In the genomic region with DNA sequence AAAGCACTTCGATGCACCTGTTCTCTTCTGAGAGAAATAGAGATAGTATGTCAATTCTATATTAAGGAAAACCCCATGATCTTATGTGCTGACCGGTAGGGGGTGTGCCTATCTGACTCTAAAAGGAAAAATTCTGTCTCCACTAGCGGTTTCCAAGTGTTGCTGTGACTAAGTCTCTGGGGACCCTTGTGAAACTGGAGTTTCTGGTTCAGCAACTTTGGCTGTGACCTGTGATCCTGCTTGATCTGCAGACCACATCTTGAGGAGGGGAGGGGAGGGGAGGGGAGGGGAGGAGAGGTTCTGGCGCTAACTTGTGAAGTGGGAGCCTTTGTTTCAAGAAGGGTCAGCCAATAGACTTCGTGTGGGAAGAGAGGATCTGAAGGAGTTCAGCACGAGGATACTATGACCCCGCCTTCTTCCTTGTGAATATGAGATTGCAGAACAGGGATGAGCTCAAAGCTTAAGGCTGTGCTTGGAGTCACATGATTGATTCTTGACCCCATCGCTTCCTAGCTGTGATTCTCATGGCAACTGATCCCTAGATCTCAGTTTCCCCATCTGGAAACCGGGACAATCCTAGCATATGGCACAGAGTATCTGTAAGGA, we compare ENCODE assay signal across 13 mouse cellular contexts.
DNase-seq lines count a peak whose midpoint lies in the region.
"Had no signal": no experiment of that assay in that cellular context is flagged by ENCODE, and none has a peak within 500 bp of the region (broad histone marks: within the 10 kb centered on the region; RNA-seq: fewer than 3 reads in every experiment).

No protein-coding gene starts in this region.

- no peaks in the 10 kb centered on the region for H3K27me3 ChIP-seq in heart, embryonic 10.5 days (ENCODE audit: insufficient read depth, poor library complexity, severe bottlenecking)
- H3K27me3 ChIP-seq: embryonic facial prominence, embryonic 15.5 days; hindbrain, embryonic 12.5 days; limb, embryonic 12.5 days had no signal

- no peaks in the 10 kb centered on the region for H3K36me3 ChIP-seq in heart, embryonic 10.5 days
- H3K36me3 ChIP-seq: embryonic facial prominence, embryonic 15.5 days; hindbrain, embryonic 12.5 days; limb, embryonic 12.5 days had no signal

- no peaks in the 10 kb centered on the region for H3K9me3 ChIP-seq in heart, embryonic 10.5 days
- H3K9me3 ChIP-seq: embryonic facial prominence, embryonic 15.5 days; hindbrain, embryonic 12.5 days; limb, embryonic 12.5 days had no signal

- intact Hi-C loops in gastrocnemius, postnatal 36 days (cut with DNase I): loop anchor here (10.0 kb wide), 1 partner anchor 759 kb away; no protein-coding TSS in a partner anchor

- DNase-seq in heart, embryonic 10.5 days (ENCODE audit: low spot score): no peak
- DNase-seq in heart, adult 8-10 months (ENCODE audit: low spot score): no peak
- peak; percentile 29 to 47 for DNase-seq in urinary bladder, postnatal 36 days (ENCODE audit: low spot score in 2 of 2)
- no peak for DNase-seq in urinary bladder, postnatal 4 days (ENCODE audit: low spot score in 2 of 2)
- DNase-seq in lung, postnatal 10 days: peak; percentile 63
- DNase-seq in cerebellum, postnatal 25 days: no peak
- DNase-seq in layer of hippocampus, adult 9-10 months (ENCODE audit: low spot score): no peak
- DNase-seq in gastrocnemius, postnatal 36 days: no peak
- DNase-seq: forebrain, postnatal 0 days; retina, postnatal 1 day had no signal

- H3K4me1 ChIP-seq in heart, embryonic 10.5 days: peaks cover 24% of the 10 kb centered on the region
- H3K4me1 ChIP-seq: embryonic facial prominence, embryonic 15.5 days; hindbrain, embryonic 12.5 days; limb, embryonic 12.5 days had no signal

- H3K4me3 ChIP-seq in heart, embryonic 10.5 days: no peak overlapping the region
- H3K4me3 ChIP-seq: embryonic facial prominence, embryonic 15.5 days; hindbrain, embryonic 12.5 days; limb, embryonic 12.5 days had no signal

- WGBS in heart, embryonic 10.5 days: 53% methylated on average over 9 of the region's 9 CpGs

- 0 out of 2 replicates have a peak overlapping the region, but pooled peaks have one; percentile 38 for H3K27ac ChIP-seq in heart, embryonic 10.5 days
- H3K27ac ChIP-seq: embryonic facial prominence, embryonic 15.5 days; hindbrain, embryonic 12.5 days; limb, embryonic 12.5 days had no signal

Comparison
In these comparisons a context has a peak if more than half of its experiments do, and no peak if none do; other contexts are left out.
1. DNase-seq: peak in urinary bladder, postnatal 36 days (2 of 2) and lung, postnatal 10 days (single experiment); none in heart, embryonic 10.5 days (single experiment), heart, adult 8-10 months (single experiment), urinary bladder, postnatal 4 days (0 of 2), cerebellum, postnatal 25 days (0 of 2), layer of hippocampus, adult 9-10 months (single experiment) and gastrocnemius, postnatal 36 days (0 of 2).